Mouse (Mus musculus) ES-Bruce4 (cell line): ENCODE measurements around the gene Lpp. TPM values are rescaled to one million over a fixed set of nuclear protein-coding genes. Genes with fewer than 3 reads are reported as not detected.

Experiments used
- H3K27ac ChIP-seq: 2 replicates; pipeline ENCODE4 v1.5.1; 2012; ENCODE audit warnings: low read length, inconsistent platforms; ENCODE audit not compliant: insufficient read depth
- H3K27me3 ChIP-seq: 2 replicates; pipeline ENCODE4 v1.6.1; 2012; ENCODE audit warnings: mild to moderate bottlenecking, low read length, inconsistent platforms; ENCODE audit not compliant: control insufficient read depth, poor library complexity, insufficient read depth, severe bottlenecking
- H3K36me3 ChIP-seq: 2 replicates; pipeline ENCODE4 v1.6.1; 2012; ENCODE audit warnings: inconsistent platforms, mild to moderate bottlenecking, low read length, moderate library complexity; ENCODE audit not compliant: control insufficient read depth, poor library complexity, insufficient read depth, severe bottlenecking
- H3K4me1 ChIP-seq: one replicate; pipeline ENCODE4 v1.8.1; 2011; ENCODE audit warnings: low read length; ENCODE audit not compliant: control insufficient read depth, insufficient read depth
- H3K4me3 ChIP-seq: 2 replicates; pipeline ENCODE4 v1.5.1; 2011; ENCODE audit warnings: low read depth, mild to moderate bottlenecking, low read length
- H3K9ac ChIP-seq: 2 replicates; pipeline ENCODE4 v1.6.1; 2012; ENCODE audit warnings: low read depth, mild to moderate bottlenecking, inconsistent platforms; ENCODE audit not compliant: poor library complexity, severe bottlenecking
- H3K9me3 ChIP-seq: replicated peaks from 2 replicates; pipeline ENCODE4 v1.6.1; 2012; ENCODE audit warnings: mild to moderate bottlenecking, low read length, inconsistent platforms; ENCODE audit not compliant: control insufficient read depth, poor library complexity, insufficient read depth, severe bottlenecking
- CTCF ChIP-seq: IDR thresholded peaks from one replicate; pipeline ENCODE4 v1.8.1; 2011; ENCODE audit warnings: low read depth, low read length
- EP300 ChIP-seq: IDR thresholded peaks from 2 replicates; pipeline ENCODE4 v1.6.1; 2011; ENCODE audit warnings: low read depth, low read length; ENCODE audit not compliant: insufficient read depth
- POLR2A ChIP-seq: IDR thresholded peaks from one replicate; pipeline ENCODE4 v1.8.1; 2011; ENCODE audit warnings: low read length; ENCODE audit not compliant: insufficient read depth
- polyA plus RNA-seq: library from polyadenylated mRNA; stranded (reverse); fragments of >200 nt; gene quantifications from 2 replicates; pipeline ENCODE4 v1.2.4, GENCODE M21; 2011; ENCODE audit warnings: low read depth; ENCODE audit not compliant: missing spikeins, insufficient read depth, insufficient read length

The Lpp gene
- polyA plus RNA-seq, 1 experiment: 48.5 TPM

GRCm38 (mm10) chr16:24455361-24455855, 62.1 kb downstream of the Lpp start:
- no peak for TF ChIP-seq POLR2A
- TF ChIP-seq CTCF: no peak
- TF ChIP-seq EP300: no peak
- no peak overlapping the region for H3K27ac ChIP-seq
- H3K9ac ChIP-seq: no peak overlapping the region

DNA sequence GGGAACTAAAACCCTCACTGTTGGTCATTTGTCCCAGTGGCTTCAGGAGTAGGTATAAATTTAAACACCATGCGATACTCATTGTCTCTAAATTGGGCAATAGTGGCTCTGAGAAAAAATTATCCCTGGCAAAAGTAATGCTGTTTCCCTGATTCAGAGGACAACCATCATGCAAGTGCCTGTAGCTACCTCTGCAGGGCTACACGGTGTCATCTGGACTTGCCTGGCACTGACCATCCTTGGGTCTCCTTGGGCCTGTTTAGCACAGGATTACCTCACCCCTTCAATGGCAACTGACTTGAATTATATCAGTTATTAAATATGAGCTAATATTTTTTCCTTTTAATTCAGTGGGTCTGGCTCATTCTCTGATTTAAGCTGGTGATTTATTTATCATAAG, 70.5 kb downstream of the Lpp start:
- TF ChIP-seq EP300 (no peak), POLR2A (no peak), CTCF (no peak)
- H3K36me3 ChIP-seq: no peaks in the 10 kb centered on the region
- no peaks in the 10 kb centered on the region for H3K4me1 ChIP-seq
- H3K4me3 ChIP-seq: no peak overlapping the region
- no peaks in the 10 kb centered on the region for H3K27me3 ChIP-seq
- no peak overlapping the region for H3K27ac ChIP-seq
- no peaks in the 10 kb centered on the region for H3K9me3 ChIP-seq
- H3K9ac ChIP-seq: no peak overlapping the region

More at GRCm38 (mm10) chr16:24455361-24455855, 62.1 kb downstream of the Lpp start:
- no peaks in the 10 kb centered on the region for H3K36me3 ChIP-seq
- H3K4me3 ChIP-seq: no peak overlapping the region
- H3K27me3 ChIP-seq: no peaks in the 10 kb centered on the region
- H3K4me1 ChIP-seq: peaks cover 5% of the 10 kb centered on the region
- no peaks in the 10 kb centered on the region for H3K9me3 ChIP-seq

GRCm38 (mm10) chr16:24464436-24464835, 71.1 kb downstream of the Lpp start:
- no peaks in the 10 kb centered on the region for H3K9me3 ChIP-seq
- H3K4me1 ChIP-seq: no peaks in the 10 kb centered on the region
- TF ChIP-seq CTCF: no peak
- TF ChIP-seq EP300: no peak
- no peak for TF ChIP-seq POLR2A
- no peaks in the 10 kb centered on the region for H3K27me3 ChIP-seq
- no peak overlapping the region for H3K4me3 ChIP-seq
- no peaks in the 10 kb centered on the region for H3K36me3 ChIP-seq
- no peak overlapping the region for H3K27ac ChIP-seq
- no peak overlapping the region for H3K9ac ChIP-seq

DNA sequence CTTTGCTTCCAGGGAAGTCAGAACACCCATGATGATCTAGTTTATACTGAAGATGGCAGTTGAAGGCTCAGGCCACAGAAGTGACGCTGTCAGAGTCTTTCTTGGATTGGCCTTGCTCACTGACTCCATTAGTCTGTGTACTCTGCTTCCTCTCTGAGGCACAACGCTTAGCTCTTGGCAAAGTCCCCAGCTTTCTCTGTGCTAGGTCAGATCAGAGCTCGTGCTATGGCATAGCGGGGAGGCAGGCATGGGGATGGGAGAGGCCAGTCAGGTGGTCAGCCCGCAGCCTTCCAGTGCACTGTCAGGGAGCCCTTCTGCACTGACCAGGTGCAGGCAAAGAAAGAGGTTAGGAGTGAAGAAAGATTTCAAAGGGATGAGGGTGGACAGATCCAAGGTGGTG, 72.3 kb downstream of the Lpp start:
- TF ChIP-seq CTCF: no peak
- TF ChIP-seq EP300: no peak
- no peak for TF ChIP-seq POLR2A
- H3K9ac ChIP-seq: no peak overlapping the region
- H3K4me1 ChIP-seq: no peaks in the 10 kb centered on the region
- H3K4me3 ChIP-seq: no peak overlapping the region
- no peaks in the 10 kb centered on the region for H3K9me3 ChIP-seq
- no peaks in the 10 kb centered on the region for H3K36me3 ChIP-seq
- no peak overlapping the region for H3K27ac ChIP-seq
- no peaks in the 10 kb centered on the region for H3K27me3 ChIP-seq

DNA sequence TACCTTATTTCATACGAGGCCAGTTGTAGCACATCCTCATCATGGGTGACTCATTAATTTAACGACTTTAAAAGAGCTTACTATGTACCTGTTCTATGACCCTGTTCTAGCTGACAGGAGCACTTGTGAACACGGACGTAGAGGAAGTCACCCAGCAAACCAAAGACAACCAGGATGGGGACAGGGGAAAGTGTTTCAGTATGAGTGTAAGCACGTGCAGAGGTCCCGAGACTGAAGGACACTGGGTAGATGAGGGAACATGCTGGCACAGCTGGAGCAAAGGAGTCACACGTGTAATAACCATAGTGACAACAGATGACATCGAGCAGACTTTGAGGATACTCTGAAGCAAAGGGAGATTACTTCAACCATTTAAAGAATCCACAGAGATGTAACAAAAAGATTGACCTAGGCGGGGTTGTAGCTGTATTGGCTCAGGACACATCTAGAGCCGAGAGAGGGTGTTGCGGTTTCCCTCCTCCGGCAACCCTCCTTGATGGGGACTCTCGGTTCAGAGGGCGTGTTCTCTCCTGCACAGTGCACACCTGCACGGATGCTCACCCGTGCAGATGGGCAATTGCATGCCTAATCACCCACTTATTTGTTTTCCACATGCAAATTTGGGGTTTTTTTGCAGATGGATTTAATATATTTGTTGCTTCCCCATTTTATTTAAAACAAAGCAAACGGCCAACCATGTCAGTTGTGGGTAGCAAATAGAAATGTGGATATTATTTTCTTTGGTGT, 74.4 kb downstream of the Lpp start:
- H3K36me3 ChIP-seq: no peaks in the 10 kb centered on the region
- H3K27me3 ChIP-seq: no peaks in the 10 kb centered on the region
- no peak overlapping the region for H3K4me3 ChIP-seq
- H3K4me1 ChIP-seq: peaks cover 3% of the 10 kb centered on the region
- no peak overlapping the region for H3K9ac ChIP-seq
- no peak for TF ChIP-seq CTCF
- no peak overlapping the region for H3K27ac ChIP-seq
- H3K9me3 ChIP-seq: no peaks in the 10 kb centered on the region

DNA sequence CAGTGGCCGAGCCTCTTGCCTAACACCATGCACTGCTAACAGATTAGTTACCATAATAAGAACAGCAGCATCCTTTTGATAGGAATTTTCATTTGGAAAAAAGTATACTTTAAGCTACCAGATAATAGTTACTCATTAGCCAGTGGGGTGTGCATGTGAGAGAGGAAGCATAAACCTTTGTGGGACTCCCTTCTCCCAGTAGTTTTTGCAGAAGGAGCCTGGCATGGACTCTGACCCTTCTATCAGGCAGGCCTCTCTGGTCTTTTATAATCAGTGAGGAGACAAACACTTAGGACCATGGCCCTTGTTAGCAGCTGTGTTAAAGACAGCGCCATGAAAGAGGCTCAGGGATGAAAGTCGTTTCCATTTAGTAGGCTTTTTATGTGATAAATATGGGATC, 76.0 kb downstream of the Lpp start:
- Histone ChIP-seq H3K9ac (no peak overlapping the region), H3K27ac (no peak overlapping the region), H3K36me3 (no peaks in the 10 kb centered on the region), H3K9me3 (no peaks in the 10 kb centered on the region), H3K27me3 (no peaks in the 10 kb centered on the region), H3K4me3 (no peak overlapping the region), H3K4me1 (peaks cover 3% of the 10 kb centered on the region)
- TF ChIP-seq EP300 (no peak), CTCF (no peak), POLR2A (no peak)
